ENCODE assay signal across 32 mouse cellular contexts in genomic region chr19:41987206-41987605, GRCm38 (mm10). TPM values are rescaled to one million over a fixed set of nuclear protein-coding genes. Genes with fewer than 3 reads are reported as not detected.
DNase-seq lines count a peak whose midpoint lies in the region; ATAC-seq and TF ChIP-seq lines count a peak whose summit lies in the region.
"Had no signal": no experiment of that assay in that cellular context is flagged by ENCODE, and none has a peak within 500 bp of the region (broad histone marks: within the 10 kb centered on the region; RNA-seq: fewer than 3 reads in every experiment).

No protein-coding gene starts in this region.

- ATAC-seq in kidney, postnatal 0 days (replicated peaks; ENCODE audit: low FRiP score, low read depth): peak; percentile 37
- ATAC-seq: activated CD4-positive, CD25-positive, alpha-beta regulatory T cell, adult 4 months; forebrain, embryonic 13.5 days; intestine, embryonic 16.5 days; midbrain, embryonic 15.5 days had no signal

- H3K36me3 ChIP-seq in kidney, postnatal 0 days (ENCODE audit: insufficient read depth, low read length): no peaks in the 10 kb centered on the region
- H3K36me3 ChIP-seq in kidney, adult 2 months (ENCODE audit: control insufficient read depth, insufficient read depth, low read length): no peaks in the 10 kb centered on the region
- H3K36me3 ChIP-seq: hindbrain, embryonic 13.5 days; midbrain, embryonic 10.5 days; midbrain, embryonic 15.5 days had no signal

- no peak for TF ChIP-seq CTCF in kidney, postnatal 0 days (IDR thresholded peaks at IDR 0.05; ENCODE audit: low read depth)
- TF ChIP-seq CTCF in kidney, adult 2 months (conservative IDR thresholded peaks at IDR 0.05; ENCODE audit: insufficient read depth, insufficient read length, low read depth, low read length): no peak

- H3K27ac ChIP-seq in kidney, postnatal 0 days: peak overlapping the region; percentile 54; the same call in 1 of the 2 replicates
- no peak overlapping the region for H3K27ac ChIP-seq in kidney, adult 2 months (ENCODE audit: insufficient read depth, low read depth, low read length)
- H3K27ac ChIP-seq: forebrain, embryonic 13.5 days; hindbrain, embryonic 13.5 days; liver, embryonic 14.5 days; midbrain, embryonic 10.5 days; midbrain, embryonic 15.5 days had no signal

- 48% methylated on average over 4 of the region's 4 CpGs for WGBS in kidney, postnatal 0 days
- WGBS in kidney, adult 2 months: 61% methylated on average over 4 of the region's 4 CpGs

- DNase-seq in kidney, postnatal 0 days (ENCODE audit: low spot score): peak; percentile 60
- DNase-seq in kidney, adult 2 months: no peak
- DNase-seq in gastrocnemius, adult 18-20 months (ENCODE audit: low spot score): peak; percentile 77
- peak; percentile 59 to 76 for DNase-seq in gastrocnemius, adult 8-10 months (ENCODE audit: low spot score in 2 of 2)
- DNase-seq in skeletal muscle tissue, adult 2 months (ENCODE audit: low read depth, low spot score): peak; percentile 77
- no peak for DNase-seq in embryo, embryonic 10.5 days (ENCODE audit: low spot score)
- DNase-seq: adrenal gland, adult 2 months; adrenal gland, postnatal 36 days; B cell, adult 2 months; cerebellum, adult 2 months; cerebellum, postnatal 25 days; heart, adult 11 months; heart, postnatal 36 days; left cerebral cortex, postnatal 4 days; liver; lung, adult 2 months; lung, postnatal 14 days; thymus, postnatal 4 days had no signal

- no peak overlapping the region for H3K4me3 ChIP-seq in kidney, postnatal 0 days (replicated peaks; ENCODE audit: low read depth, low read length)
- no peak overlapping the region for H3K4me3 ChIP-seq in kidney, adult 2 months (ENCODE audit: insufficient read depth, low read depth, low read length)
- H3K4me3 ChIP-seq: forebrain, embryonic 13.5 days; hindbrain, embryonic 13.5 days; midbrain, embryonic 10.5 days; midbrain, embryonic 15.5 days had no signal

- H3K4me1 ChIP-seq in kidney, postnatal 0 days (replicated peaks; ENCODE audit: insufficient read depth, low read length): peaks cover 10% of the 10 kb centered on the region; the same call in 1 of the 2 replicates
- peaks cover 17% of the 10 kb centered on the region for H3K4me1 ChIP-seq in kidney, adult 2 months (ENCODE audit: control insufficient read depth, insufficient read depth, low read length)

- no peaks in the 10 kb centered on the region for H3K27me3 ChIP-seq in kidney, postnatal 0 days (ENCODE audit: insufficient read depth, low read length)
- no peaks in the 10 kb centered on the region for H3K27me3 ChIP-seq in kidney, adult 2 months (replicated peaks; ENCODE audit: control insufficient read depth, insufficient read depth, low read length)

- no peak overlapping the region for H3K4me2 ChIP-seq in kidney, postnatal 0 days (ENCODE audit: low read length)
- H3K4me2 ChIP-seq: forebrain, embryonic 13.5 days; heart, embryonic 11.5 days; hindbrain, embryonic 13.5 days; midbrain, embryonic 15.5 days had no signal

- no peak for TF ChIP-seq POLR2A in kidney, adult 2 months (IDR thresholded peaks at IDR 0.05; ENCODE audit: low read depth, low read length)

- no peaks in the 10 kb centered on the region for H3K9me3 ChIP-seq in kidney, postnatal 0 days (replicated peaks; ENCODE audit: low read length)
- H3K9me3 ChIP-seq: forebrain, embryonic 13.5 days; hindbrain, embryonic 13.5 days; midbrain, embryonic 10.5 days; midbrain, embryonic 15.5 days had no signal

- H3K9ac ChIP-seq in kidney, postnatal 0 days (ENCODE audit: low read depth, low read length): no peak overlapping the region
- H3K9ac ChIP-seq: forebrain, embryonic 13.5 days; hindbrain, embryonic 13.5 days; liver, embryonic 14.5 days; midbrain, embryonic 15.5 days had no signal

RNA-seq across cellular contexts. Expression of gene Ubtd1, which starts 5.6 kb away (rescaled TPM):
- polyA plus RNA-seq in kidney, postnatal 0 days (2015; fragmentation: Nextera tagmentation; extraction: Ambion mirVana): 31.8 and 36.6 TPM in 2 replicates
- polyA plus RNA-seq in kidney, adult 2 months (2012; rRNA removed): 23.0 and 28.2 TPM in 2 replicates
- 10 to 100 TPM; 15.5 to 17.3 TPM for total RNA-seq in gastrocnemius, adult 18-20 months (2021)
- 10 to 100 TPM; 15.0 to 17.5 (median 15.8) TPM for total RNA-seq in gastrocnemius, adult 8-10 months (2022)

RNA-seq across cellular contexts. Expression of gene Mms19, which starts 6.2 kb away (rescaled TPM):
- 23.3 and 26.1 TPM in 2 replicates for polyA plus RNA-seq in kidney, postnatal 0 days (2015; fragmentation: Nextera tagmentation; extraction: Ambion mirVana)
- 54.9 and 56.1 TPM in 2 replicates for polyA plus RNA-seq in kidney, adult 2 months (2012; rRNA removed)
- 1 to 10 TPM; 8.7 to 9.7 TPM for total RNA-seq in gastrocnemius, adult 18-20 months (2021)
- 10 to 100 TPM in 2 of 4 experiments, 1 to 10 TPM in 2; 9.1 to 14.1 (median 9.8) TPM for total RNA-seq in gastrocnemius, adult 8-10 months (2022)

RNA-seq across cellular contexts. Expression of gene Ankrd2, which starts 48.6 kb away (rescaled TPM):
- 0.11 and 0.13 TPM in 2 replicates for polyA plus RNA-seq in kidney, postnatal 0 days (2015; fragmentation: Nextera tagmentation; extraction: Ambion mirVana)
- polyA plus RNA-seq in kidney, adult 2 months (2012; rRNA removed): 0.14 and 2.2 TPM in 2 replicates
- total RNA-seq in gastrocnemius, adult 18-20 months (2021): 100 to 1,000 TPM; 180 to 360 TPM
- 100 to 1,000 TPM; 131 to 242 (median 170) TPM for total RNA-seq in gastrocnemius, adult 8-10 months (2022)
- total RNA-seq: layer of hippocampus, postnatal 25 days; left cerebral cortex, postnatal 4 days; megakaryocyte progenitor cell, adult 5-6 weeks; neutrophil, adult 5-6 weeks had no signal
- polyA plus RNA-seq: activated CD4-positive, CD25-positive, alpha-beta regulatory T cell, adult 4 months; embryonic facial prominence, embryonic 11.5 days; heart, embryonic 11.5 days; heart, embryonic 16.5 days; small intestine, adult 2 months had no signal

RNA-seq across cellular contexts. Expression of gene Zdhhc16, which starts 53.9 kb away (rescaled TPM):
- 70.0 and 73.4 TPM in 2 replicates for polyA plus RNA-seq in kidney, postnatal 0 days (2015; fragmentation: Nextera tagmentation; extraction: Ambion mirVana)
- polyA plus RNA-seq in kidney, adult 2 months (2012; rRNA removed): 74.2 and 78.7 TPM in 2 replicates
- total RNA-seq in gastrocnemius, adult 18-20 months (2021): 10 to 100 TPM; 17.4 to 20.2 TPM
- 10 to 100 TPM; 21.3 to 24.1 (median 23.2) TPM for total RNA-seq in gastrocnemius, adult 8-10 months (2022)

RNA-seq across cellular contexts. Expression of gene Exosc1, which starts 54.0 kb away (rescaled TPM):
- polyA plus RNA-seq in kidney, postnatal 0 days (2015; fragmentation: Nextera tagmentation; extraction: Ambion mirVana): 69.3 and 70.2 TPM in 2 replicates
- 11.8 and 15.2 TPM in 2 replicates for polyA plus RNA-seq in kidney, adult 2 months (2012; rRNA removed)
- total RNA-seq in gastrocnemius, adult 18-20 months (2021): 10 to 100 TPM; 19.9 to 20.1 TPM
- 10 to 100 TPM; 16.0 to 21.6 (median 18.6) TPM for total RNA-seq in gastrocnemius, adult 8-10 months (2022)

Comparison
In these comparisons a context has a peak if more than half of its experiments do, and no peak if none do; other contexts are left out.
1. DNase-seq: peak in kidney, postnatal 0 days (single experiment), gastrocnemius, adult 18-20 months (single experiment), gastrocnemius, adult 8-10 months (2 of 2) and skeletal muscle tissue, adult 2 months (single experiment); none in kidney, adult 2 months (single experiment) and embryo, embryonic 10.5 days (single experiment).